Mouse (Mus musculus): ENCODE results near the gene Ric8b. TPM values are rescaled to one million over a fixed set of nuclear protein-coding genes. Genes with fewer than 3 reads are reported as not detected.

Gene Ric8b
- polyA plus RNA-seq, 1 experiment: 8.7 TPM

DNA sequence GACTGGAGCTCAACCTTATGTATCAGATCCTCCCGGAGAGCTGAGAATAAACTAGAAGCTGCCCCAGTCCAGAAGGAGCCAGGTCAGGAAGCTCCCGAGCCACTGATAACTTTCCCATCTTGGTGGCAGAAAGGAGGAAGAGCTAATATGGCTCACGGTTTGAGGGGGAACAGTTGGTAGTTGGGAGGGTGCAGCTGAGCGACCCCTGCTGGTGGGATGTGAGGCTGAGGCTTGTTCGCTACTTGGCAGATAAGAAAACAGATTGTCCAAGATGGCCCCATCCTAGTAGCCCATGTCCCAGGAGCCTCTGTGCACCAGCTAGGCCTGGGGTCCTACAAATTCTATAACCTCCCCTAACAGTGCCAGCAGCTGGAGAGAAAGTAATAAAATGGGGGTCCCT, 121.4 kb downstream of the Ric8b start:
- Histone ChIP-seq H3K79me2 (ENCODE audit: control insufficient read depth, insufficient read depth) (no peaks in the 10 kb centered on the region), H3K27me3 (ENCODE audit: control insufficient read depth, insufficient read depth, insufficient read length) (no peaks in the 10 kb centered on the region), H3K4me3 (no peak overlapping the region), H3K4me2 (ENCODE audit: low read depth) (no peak overlapping the region), H3ac (ENCODE audit: control insufficient read depth, insufficient read length) (no peak overlapping the region), H3K36me3 (ENCODE audit: control insufficient read depth, insufficient read depth) (no peaks in the 10 kb centered on the region)
- TF ChIP-seq POLR2A (IDR thresholded peaks at IDR 0.05; ENCODE audit: insufficient read length, low read depth) (no peak), USF1 (IDR thresholded peaks at IDR 0.05; ENCODE audit: low read depth) (no peak), POLR2AphosphoS2 (IDR thresholded peaks at IDR 0.05; ENCODE audit: insufficient read length, low read depth) (no peak), SRF (IDR thresholded peaks at IDR 0.05; ENCODE audit: control insufficient read depth, insufficient read length, low read depth) (no peak), E2F4 (IDR thresholded peaks at IDR 0.05; ENCODE audit: insufficient read depth) (no peak), MYOD1 (IDR thresholded peaks at IDR 0.05; ENCODE audit: control insufficient read depth in 1 of 3, insufficient read length in 2 of 3, low read depth in 2 of 3) (no peak), CEBPB (IDR thresholded peaks at IDR 0.05; ENCODE audit: insufficient read depth, poor library complexity, severe bottlenecking) (no peak), REST (IDR thresholded peaks at IDR 0.05; ENCODE audit: insufficient read depth, insufficient read length) (no peak), MYOG (IDR thresholded peaks at IDR 0.05; ENCODE audit: control insufficient read depth in 1 of 3, insufficient read depth in 1 of 3, insufficient read length in 2 of 3, low read depth in 2 of 3) (no peak), TCF12 (IDR thresholded peaks at IDR 0.05; ENCODE audit: insufficient read depth, poor library complexity, severe bottlenecking) (no peak), MAX (IDR thresholded peaks at IDR 0.05; ENCODE audit: low read depth) (no peak), TCF3 (IDR thresholded peaks at IDR 0.05; ENCODE audit: insufficient read length, low read depth) (no peak)

DNA sequence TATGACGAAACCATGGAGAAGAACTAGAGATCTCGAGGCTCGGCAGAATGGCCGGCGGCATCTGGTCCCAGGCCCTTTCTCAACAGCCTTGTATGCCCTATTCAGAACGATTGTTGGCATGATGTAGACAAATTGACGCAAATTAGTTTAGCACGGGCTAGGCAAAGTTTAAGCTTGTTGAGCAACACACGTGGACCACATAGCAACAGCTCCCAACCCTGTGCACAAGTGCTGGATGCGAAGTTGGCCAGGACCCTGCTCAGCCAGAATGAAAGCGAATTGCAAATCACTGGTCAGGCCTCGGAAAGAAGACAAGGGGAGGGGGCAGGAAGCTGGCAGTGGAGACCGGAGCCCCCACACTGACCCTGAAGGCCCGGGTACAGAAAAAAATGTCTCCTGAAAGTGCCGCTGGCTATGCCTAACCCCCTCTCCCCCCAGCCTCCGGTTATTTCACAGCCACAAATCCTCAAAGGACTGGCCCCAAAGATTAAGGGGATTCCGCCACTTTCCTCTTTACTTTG, 126.8 kb downstream of the Ric8b start:
- no peak overlapping the region for H3K4me3 ChIP-seq

DNA sequence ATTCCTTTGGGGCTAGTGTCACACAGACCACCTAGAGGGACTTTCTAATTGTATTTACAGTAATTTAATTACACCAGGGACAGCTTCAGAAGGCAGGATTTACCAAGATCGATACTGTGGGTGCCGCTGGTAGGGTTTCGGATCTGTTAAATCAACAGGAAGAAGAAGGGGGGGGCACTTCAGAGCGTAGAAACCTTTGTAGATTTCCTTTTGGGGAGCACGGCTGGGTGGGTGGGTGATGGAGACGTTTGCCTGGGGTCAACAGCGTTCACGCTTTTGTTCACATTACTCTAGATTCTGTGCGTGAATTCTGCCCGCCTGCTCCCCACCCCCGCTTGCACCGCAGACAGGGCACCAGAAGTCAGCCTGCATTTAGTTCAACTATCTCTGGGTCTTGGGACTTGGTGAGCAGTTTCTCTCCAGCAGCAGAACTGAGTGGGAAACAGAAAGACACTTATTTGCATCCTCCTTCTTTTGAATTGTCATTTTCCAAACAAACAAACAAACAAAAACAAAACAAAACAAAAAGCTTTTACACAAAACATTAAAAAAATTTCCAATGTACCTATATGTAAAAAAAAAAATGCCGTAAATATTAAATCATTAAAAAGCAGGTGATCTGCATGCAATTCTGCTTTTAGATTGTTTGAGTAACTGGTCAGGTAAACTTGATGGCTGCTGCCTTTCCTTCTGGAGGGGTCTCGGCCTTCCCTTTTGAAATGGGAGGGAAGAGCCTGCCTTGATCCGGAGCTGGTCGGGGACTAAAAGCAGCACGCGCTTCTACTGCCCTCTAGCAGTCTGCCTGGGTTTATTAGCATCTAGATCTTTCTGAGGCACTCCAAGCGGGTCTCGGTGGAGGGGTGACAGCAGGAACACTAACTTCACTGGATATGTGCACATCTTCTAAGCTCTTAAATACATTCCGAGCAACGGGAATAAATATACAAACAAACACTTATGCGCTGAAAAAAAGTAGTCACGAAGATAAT, 127.6 kb downstream of the Ric8b start:
- TF ChIP-seq USF1 (IDR thresholded peaks at IDR 0.05; ENCODE audit: low read depth): no peak
- no peak for TF ChIP-seq MAX (IDR thresholded peaks at IDR 0.05; ENCODE audit: low read depth)
- TF ChIP-seq E2F4 (IDR thresholded peaks at IDR 0.05; ENCODE audit: insufficient read depth): no peak

More for the DNA sequence above, 126.8 kb downstream of the Ric8b start:
- Histone ChIP-seq H3K36me3 (ENCODE audit: control insufficient read depth, insufficient read depth) (no peaks in the 10 kb centered on the region), H3K79me2 (ENCODE audit: control insufficient read depth, insufficient read depth) (no peaks in the 10 kb centered on the region), H3K4me2 (ENCODE audit: low read depth) (no peak overlapping the region), H3K27me3 (ENCODE audit: control insufficient read depth, insufficient read depth, insufficient read length) (no peaks in the 10 kb centered on the region), H3ac (ENCODE audit: control insufficient read depth, insufficient read length) (no peak overlapping the region)
- no peak for TF ChIP-seq E2F4 (IDR thresholded peaks at IDR 0.05; ENCODE audit: insufficient read depth)
- no peak for TF ChIP-seq MYOG (IDR thresholded peaks at IDR 0.05; ENCODE audit: control insufficient read depth in 1 of 3, insufficient read depth in 1 of 3, insufficient read length in 2 of 3, low read depth in 2 of 3)
- TF ChIP-seq POLR2A (IDR thresholded peaks at IDR 0.05; ENCODE audit: insufficient read length, low read depth): no peak
- TF ChIP-seq CEBPB (IDR thresholded peaks at IDR 0.05; ENCODE audit: insufficient read depth, poor library complexity, severe bottlenecking): no peak
- no peak for TF ChIP-seq TCF12 (IDR thresholded peaks at IDR 0.05; ENCODE audit: insufficient read depth, poor library complexity, severe bottlenecking)
- no peak for TF ChIP-seq POLR2AphosphoS2 (IDR thresholded peaks at IDR 0.05; ENCODE audit: insufficient read length, low read depth)
- no peak for TF ChIP-seq MYOD1 (IDR thresholded peaks at IDR 0.05; ENCODE audit: control insufficient read depth in 1 of 3, insufficient read length in 2 of 3, low read depth in 2 of 3)
- TF ChIP-seq MAX (IDR thresholded peaks at IDR 0.05; ENCODE audit: low read depth): no peak
- TF ChIP-seq TCF3 (IDR thresholded peaks at IDR 0.05; ENCODE audit: insufficient read length, low read depth): no peak
- no peak for TF ChIP-seq REST (IDR thresholded peaks at IDR 0.05; ENCODE audit: insufficient read depth, insufficient read length)
- no peak for TF ChIP-seq SRF (IDR thresholded peaks at IDR 0.05; ENCODE audit: control insufficient read depth, insufficient read length, low read depth)
- TF ChIP-seq USF1 (IDR thresholded peaks at IDR 0.05; ENCODE audit: low read depth): no peak

DNA sequence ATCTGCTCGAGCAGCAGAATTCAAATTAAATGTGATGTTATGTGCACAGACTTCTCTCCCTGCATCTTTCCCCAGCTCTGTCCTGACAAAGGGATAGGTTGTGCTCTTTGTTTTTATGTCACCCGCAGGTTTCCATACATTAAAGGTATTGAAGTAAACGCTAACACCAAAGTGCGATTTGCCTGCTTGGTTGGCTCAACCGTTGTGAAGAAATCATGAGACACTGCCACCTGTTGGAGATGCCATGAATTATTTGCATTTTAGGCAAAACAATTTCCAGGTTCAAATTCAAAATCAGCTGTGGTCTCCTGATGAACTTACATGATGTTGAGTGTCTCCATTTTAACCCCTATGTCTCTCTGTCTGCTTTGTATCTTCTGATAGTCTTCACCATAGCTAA, 129.2 kb downstream of the Ric8b start:
- Histone ChIP-seq H3K4me3 (no peak overlapping the region), H3K27me3 (ENCODE audit: control insufficient read depth, insufficient read depth, insufficient read length) (peaks cover 5% of the 10 kb centered on the region), H3K36me3 (ENCODE audit: control insufficient read depth, insufficient read depth) (no peaks in the 10 kb centered on the region), H3ac (ENCODE audit: control insufficient read depth, insufficient read length) (no peak overlapping the region), H3K79me2 (ENCODE audit: control insufficient read depth, insufficient read depth) (no peaks in the 10 kb centered on the region), H3K4me2 (ENCODE audit: low read depth) (no peak overlapping the region)
- no peak for TF ChIP-seq TCF3 (IDR thresholded peaks at IDR 0.05; ENCODE audit: insufficient read length, low read depth)
- no peak for TF ChIP-seq SRF (IDR thresholded peaks at IDR 0.05; ENCODE audit: control insufficient read depth, insufficient read length, low read depth)
- TF ChIP-seq MYOD1 (IDR thresholded peaks at IDR 0.05; ENCODE audit: control insufficient read depth in 1 of 3, insufficient read length in 2 of 3, low read depth in 2 of 3): no peak
- no peak for TF ChIP-seq MAX (IDR thresholded peaks at IDR 0.05; ENCODE audit: low read depth)
- TF ChIP-seq POLR2A (IDR thresholded peaks at IDR 0.05; ENCODE audit: insufficient read length, low read depth): no peak
- no peak for TF ChIP-seq E2F4 (IDR thresholded peaks at IDR 0.05; ENCODE audit: insufficient read depth)
- no peak for TF ChIP-seq CEBPB (IDR thresholded peaks at IDR 0.05; ENCODE audit: insufficient read depth, poor library complexity, severe bottlenecking)
- TF ChIP-seq TCF12 (IDR thresholded peaks at IDR 0.05; ENCODE audit: insufficient read depth, poor library complexity, severe bottlenecking): no peak
- no peak for TF ChIP-seq MYOG (IDR thresholded peaks at IDR 0.05; ENCODE audit: control insufficient read depth in 1 of 3, insufficient read depth in 1 of 3, insufficient read length in 2 of 3, low read depth in 2 of 3)
- no peak for TF ChIP-seq REST (IDR thresholded peaks at IDR 0.05; ENCODE audit: insufficient read depth, insufficient read length)
- TF ChIP-seq POLR2AphosphoS2 (IDR thresholded peaks at IDR 0.05; ENCODE audit: insufficient read length, low read depth): no peak
- no peak for TF ChIP-seq USF1 (IDR thresholded peaks at IDR 0.05; ENCODE audit: low read depth)

More for the DNA sequence above, 127.6 kb downstream of the Ric8b start:
- H3K4me3 ChIP-seq: no peak overlapping the region
- H3K27me3 ChIP-seq (ENCODE audit: control insufficient read depth, insufficient read depth, insufficient read length): no peaks in the 10 kb centered on the region
- peak overlapping the region; percentile 25 for H3K4me2 ChIP-seq (ENCODE audit: low read depth)
- no peaks in the 10 kb centered on the region for H3K79me2 ChIP-seq (ENCODE audit: control insufficient read depth, insufficient read depth)
- H3ac ChIP-seq (ENCODE audit: control insufficient read depth, insufficient read length): no peak overlapping the region
- no peaks in the 10 kb centered on the region for H3K36me3 ChIP-seq (ENCODE audit: control insufficient read depth, insufficient read depth)
